21 mouse cellular contexts compared by ENCODE assay signal in genomic region chr9:59533422-59533821, GRCm38 (mm10). TPM values are rescaled to one million over a fixed set of nuclear protein-coding genes. Genes with fewer than 3 reads are reported as not detected.
"Had no signal": no experiment of that assay in that cellular context is flagged by ENCODE, and none has a peak within 500 bp of the region (broad histone marks: within the 10 kb centered on the region; RNA-seq: fewer than 3 reads in every experiment).

No protein-coding gene starts in this region.

- H3K4me3 ChIP-seq: kidney, embryonic 15.5 days; liver, embryonic 15.5 days; lung, embryonic 15.5 days; neural tube, embryonic 12.5 days; neural tube, embryonic 15.5 days had no signal

- H3K9ac ChIP-seq: kidney, embryonic 15.5 days; liver, embryonic 15.5 days; lung, embryonic 15.5 days; neural tube, embryonic 12.5 days; neural tube, embryonic 15.5 days had no signal

- H3K9me3 ChIP-seq: kidney, embryonic 15.5 days; liver, embryonic 15.5 days; lung, embryonic 15.5 days; neural tube, embryonic 12.5 days; neural tube, embryonic 15.5 days had no signal

- H3K27ac ChIP-seq: kidney, embryonic 15.5 days; liver, embryonic 15.5 days; lung, embryonic 15.5 days; neural tube, embryonic 12.5 days; neural tube, embryonic 15.5 days; stomach, postnatal 0 days had no signal

- ATAC-seq: intestine, postnatal 0 days had no signal

- DNase-seq: kidney, adult 2 months; kidney, postnatal 14 days; kidney, postnatal 4 days; layer of hippocampus, adult 9-11 months; midbrain, embryonic 14.5 days; right cerebral cortex, adult 18-20 months; right cerebral cortex, postnatal 14 days; right cerebral cortex, postnatal 4 days; thymus, postnatal 25 days had no signal

- H3K4me1 ChIP-seq: kidney, embryonic 15.5 days; lung, embryonic 15.5 days; neural tube, embryonic 12.5 days; neural tube, embryonic 15.5 days had no signal

- H3K4me2 ChIP-seq: kidney, embryonic 15.5 days; liver, embryonic 11.5 days; liver, embryonic 15.5 days; lung, embryonic 15.5 days; midbrain, embryonic 11.5 days; neural tube, embryonic 12.5 days; neural tube, embryonic 15.5 days had no signal

- H3K27me3 ChIP-seq: kidney, embryonic 15.5 days; liver, embryonic 15.5 days; lung, embryonic 15.5 days; neural tube, embryonic 12.5 days had no signal

- H3K36me3 ChIP-seq: kidney, embryonic 15.5 days; liver, embryonic 15.5 days; lung, embryonic 15.5 days; neural tube, embryonic 12.5 days; neural tube, embryonic 15.5 days had no signal

RNA-seq across cellular contexts. Expression of gene Tmem202, which starts 6.2 kb away (rescaled TPM):
- total RNA-seq: megakaryocyte progenitor cell, adult 5-6 weeks; megakaryocyte-erythroid progenitor cell, adult 5-6 weeks had no signal
- polyA plus RNA-seq: kidney, adult 2 months; kidney, embryonic 15.5 days; lung, embryonic 15.5 days; midbrain, embryonic 11.5 days; neural tube, embryonic 12.5 days had no signal

RNA-seq across cellular contexts. Expression of gene Celf6, which starts 44.3 kb away (rescaled TPM):
- total RNA-seq: megakaryocyte progenitor cell, adult 5-6 weeks; megakaryocyte-erythroid progenitor cell, adult 5-6 weeks had no signal
- polyA plus RNA-seq: limb, embryonic 11.5 days had no signal
